Comparison of ENCODE assay signal across 8 mouse cellular contexts in genomic region chr17:32506729-32507245, GRCm38 (mm10). TPM values are rescaled to one million over a fixed set of nuclear protein-coding genes. Genes with fewer than 3 reads are reported as not detected.
DNase-seq lines count a peak whose midpoint lies in the region; ATAC-seq and TF ChIP-seq lines count a peak whose summit lies in the region.

No protein-coding gene starts in this region.

- 46% methylated on average over 9 of the region's 9 CpGs for WGBS in heart, embryonic 14.5 days
- 41% methylated on average over 9 of the region's 9 CpGs for WGBS in limb, embryonic 14.5 days
- WGBS in small intestine, adult 2 months: 57% methylated on average over 9 of the region's 9 CpGs

- H3K27me3 ChIP-seq in ES-Bruce4 (ENCODE audit: control insufficient read depth, insufficient read depth, low read length, poor library complexity, severe bottlenecking): no peaks in the 10 kb centered on the region
- H3K27me3 ChIP-seq in heart, embryonic 14.5 days (ENCODE audit: control insufficient read depth, insufficient read depth, low read length): no peaks in the 10 kb centered on the region
- no peaks in the 10 kb centered on the region for H3K27me3 ChIP-seq in limb, embryonic 14.5 days (ENCODE audit: control insufficient read depth, insufficient read depth, low read length)
- no peaks in the 10 kb centered on the region for H3K27me3 ChIP-seq in small intestine, adult 2 months (ENCODE audit: control insufficient read depth, insufficient read depth, low read length)

- DNase-seq in gastrocnemius, postnatal 10 days: peak; percentile 13
- DNase-seq in gastrocnemius, postnatal 14 days: no peak
- no peak for DNase-seq in limb, embryonic 14.5 days (ENCODE audit: low spot score)
- no peak for DNase-seq in T-cell, adult 2 months (ENCODE audit: low spot score)
- DNase-seq in cerebellum, adult 11-12 months: no peak

- peak overlapping the region; percentile 72 for H3K4me3 ChIP-seq in ES-Bruce4 (ENCODE audit: low read depth, low read length)
- peak overlapping the region; percentile 41 to 67 for H3K4me3 ChIP-seq in heart, embryonic 14.5 days (ENCODE audit: control insufficient read depth in 1 of 2, insufficient read depth in 1 of 2, low read depth in 1 of 2, low read length in 2 of 2)
- H3K4me3 ChIP-seq in limb, embryonic 14.5 days (replicated peaks; ENCODE audit: low read length): peak overlapping the region; percentile 52
- H3K4me3 ChIP-seq in small intestine, adult 2 months (ENCODE audit: low read depth, low read length): peak overlapping the region; percentile 67

- H3K9ac ChIP-seq in ES-Bruce4 (ENCODE audit: low read depth, poor library complexity, severe bottlenecking): peak overlapping the region; percentile 94
- peak overlapping the region; percentile 76 for H3K9ac ChIP-seq in heart, embryonic 14.5 days (ENCODE audit: low read length)
- H3K9ac ChIP-seq in limb, embryonic 14.5 days (ENCODE audit: low read depth, low read length, severe bottlenecking): peak overlapping the region; percentile 70

- TF ChIP-seq CTCF in ES-Bruce4 (IDR thresholded peaks at IDR 0.05; ENCODE audit: low read depth, low read length): no peak
- TF ChIP-seq CTCF in small intestine, adult 2 months (IDR thresholded peaks at IDR 0.05; ENCODE audit: extremely low read depth, insufficient read length, insufficient replicate concordance, low read depth, low read length): no peak

- H3K36me3 ChIP-seq in ES-Bruce4 (ENCODE audit: control insufficient read depth, insufficient read depth, low read length, poor library complexity, severe bottlenecking): 0 out of 2 replicates have a peak, but pooled peaks cover 2% of the 10 kb centered on the region
- H3K36me3 ChIP-seq in heart, embryonic 14.5 days (ENCODE audit: control insufficient read depth, insufficient read depth, low read length): peaks cover 5% of the 10 kb centered on the region; the same call in 1 of the 2 replicates
- peaks cover 7% of the 10 kb centered on the region for H3K36me3 ChIP-seq in limb, embryonic 14.5 days (ENCODE audit: control insufficient read depth, insufficient read depth, low read length)
- H3K36me3 ChIP-seq in small intestine, adult 2 months (ENCODE audit: control insufficient read depth, insufficient read depth, low read length): no peaks in the 10 kb centered on the region

- no peaks in the 10 kb centered on the region for H3K9me3 ChIP-seq in ES-Bruce4 (replicated peaks; ENCODE audit: control insufficient read depth, insufficient read depth, low read length, poor library complexity, severe bottlenecking)
- H3K9me3 ChIP-seq in heart, embryonic 14.5 days (ENCODE audit: control insufficient read depth, low read length): no peaks in the 10 kb centered on the region
- no peaks in the 10 kb centered on the region for H3K9me3 ChIP-seq in limb, embryonic 14.5 days (ENCODE audit: control insufficient read depth, low read length)

- H3K4me2 ChIP-seq in heart, embryonic 14.5 days (ENCODE audit: low read length): peak overlapping the region; percentile 70
- peak overlapping the region; percentile 78 for H3K4me2 ChIP-seq in limb, embryonic 14.5 days (replicated peaks; ENCODE audit: low read depth, low read length, severe bottlenecking)

- H3K4me1 ChIP-seq in ES-Bruce4 (ENCODE audit: control insufficient read depth, insufficient read depth, low read length): no peaks in the 10 kb centered on the region
- peaks cover 13 to 27% of the 10 kb centered on the region in 2 experiments for H3K4me1 ChIP-seq in heart, embryonic 14.5 days (ENCODE audit: control insufficient read depth in 2 of 2, insufficient read depth in 2 of 2, low read length in 2 of 2)
- peaks cover 9% of the 10 kb centered on the region; the same call in 1 of the 2 replicates for H3K4me1 ChIP-seq in limb, embryonic 14.5 days (ENCODE audit: control insufficient read depth, insufficient read depth, low read length)
- H3K4me1 ChIP-seq in small intestine, adult 2 months (ENCODE audit: control insufficient read depth, insufficient read depth, insufficient read length, low read length): no peaks in the 10 kb centered on the region; the same call in 1 of the 2 replicates

- peak; percentile 16; the same call in 1 of the 2 replicates for ATAC-seq in heart, embryonic 14.5 days (ENCODE audit: insufficient number of reproducible peaks, insufficient read depth, low FRiP score, low read depth)
- ATAC-seq in limb, embryonic 14.5 days (ENCODE audit: low FRiP score, low read depth): no peak

- peak overlapping the region; percentile 40 for H3K27ac ChIP-seq in ES-Bruce4 (ENCODE audit: insufficient read depth, low read length)
- H3K27ac ChIP-seq in heart, embryonic 14.5 days (replicated peaks in 1 of 2; ENCODE audit: control insufficient read depth in 1 of 2, insufficient read depth in 1 of 2, low read depth in 2 of 2, low read length in 2 of 2): peak overlapping the region; percentile 67 to 83
- H3K27ac ChIP-seq in limb, embryonic 14.5 days (replicated peaks; ENCODE audit: low read depth, low read length): peak overlapping the region; percentile 78
- H3K27ac ChIP-seq in small intestine, adult 2 months (ENCODE audit: insufficient read depth, low read depth, low read length): no peak overlapping the region

- intact Hi-C loops in gastrocnemius, postnatal 14 days (cut with DNase I; ENCODE audit: low total_unique reads): no loop called here

- no peak for TF ChIP-seq POLR2A in ES-Bruce4 (IDR thresholded peaks at IDR 0.05; ENCODE audit: insufficient read depth, low read length)
- TF ChIP-seq POLR2A in limb, embryonic 14.5 days (IDR thresholded peaks at IDR 0.05; ENCODE audit: borderline replicate concordance, extremely low read depth, insufficient read depth, insufficient read length): no peak
- no peak for TF ChIP-seq POLR2A in small intestine, adult 2 months (IDR thresholded peaks at IDR 0.05; ENCODE audit: low read depth, low read length)

- no peak for TF ChIP-seq EP300 in ES-Bruce4 (IDR thresholded peaks at IDR 0.05; ENCODE audit: insufficient read depth, low read depth, low read length)

RNA-seq across cellular contexts. Expression of gene Cyp4f17, which starts 0.9 kb away (rescaled TPM):
- total RNA-seq in gastrocnemius, postnatal 10 days (2021): 1 to 10 TPM; 1.7 to 2.3 TPM
- 1 to 10 TPM in 1 of 2 experiments, under 1 TPM in 1; 0.90 to 1.3 TPM for total RNA-seq in gastrocnemius, postnatal 14 days (2021)
- 10.4 and 11.5 TPM in 2 replicates for polyA plus RNA-seq in ES-Bruce4 (2011; ENCODE audit: insufficient read depth, insufficient read length, low read depth, missing spikeins)
- polyA plus RNA-seq in heart, embryonic 14.5 days (2014; fragmentation: Nextera tagmentation; extraction: Ambion mirVana): 8.3 and 8.6 TPM in 2 replicates
- 16.5 and 26.0 TPM in 2 replicates for polyA plus RNA-seq in limb, embryonic 14.5 days (2012; rRNA removed)
- polyA plus RNA-seq in limb, embryonic 14.5 days (2014; fragmentation: Nextera tagmentation; extraction: Ambion mirVana): 7.7 and 11.7 TPM in 2 replicates
- 2.3 and 2.5 TPM in 2 replicates for polyA plus RNA-seq in small intestine, adult 2 months (2012; rRNA removed)

RNA-seq across cellular contexts. Expression of gene Cyp4f16, which starts 29.6 kb away (rescaled TPM):
- total RNA-seq in gastrocnemius, postnatal 10 days (2021): 1 to 10 TPM; 4.5 to 5.9 TPM
- total RNA-seq in gastrocnemius, postnatal 14 days (2021): 1 to 10 TPM; 2.0 to 2.3 TPM
- polyA plus RNA-seq in ES-Bruce4 (2011; ENCODE audit: insufficient read depth, insufficient read length, low read depth, missing spikeins): 16.3 and 17.2 TPM in 2 replicates
- polyA plus RNA-seq in heart, embryonic 14.5 days (2014; fragmentation: Nextera tagmentation; extraction: Ambion mirVana): 13.8 and 15.2 TPM in 2 replicates
- polyA plus RNA-seq in limb, embryonic 14.5 days (2012; rRNA removed): 34.0 and 39.5 TPM in 2 replicates
- 16.7 and 18.6 TPM in 2 replicates for polyA plus RNA-seq in limb, embryonic 14.5 days (2014; fragmentation: Nextera tagmentation; extraction: Ambion mirVana)
- polyA plus RNA-seq in small intestine, adult 2 months (2012; rRNA removed): 69.4 and 140 TPM in 2 replicates

RNA-seq across cellular contexts. Expression of gene Cyp4f39, which starts 54.3 kb away (rescaled TPM):
- 1 to 10 TPM in 1 of 2 experiments, under 1 TPM in 1; 0.61 to 1.0 TPM for total RNA-seq in gastrocnemius, postnatal 10 days (2021)
- under 1 TPM in 1 of 2 experiments, not detected in 1; 0.82 TPM for total RNA-seq in gastrocnemius, postnatal 14 days (2021)
- polyA plus RNA-seq in ES-Bruce4 (2011; ENCODE audit: insufficient read depth, insufficient read length, low read depth, missing spikeins): 0.88 and 1.2 TPM in 2 replicates
- 0.42 and 0.74 TPM in 2 replicates for polyA plus RNA-seq in heart, embryonic 14.5 days (2014; fragmentation: Nextera tagmentation; extraction: Ambion mirVana)
- polyA plus RNA-seq in limb, embryonic 14.5 days (2012; rRNA removed): 5.3 and 5.5 TPM in 2 replicates
- polyA plus RNA-seq in limb, embryonic 14.5 days (2014; fragmentation: Nextera tagmentation; extraction: Ambion mirVana): 11.3 and 14.0 TPM in 2 replicates
- 0.65 and 1.0 TPM in 2 replicates for polyA plus RNA-seq in small intestine, adult 2 months (2012; rRNA removed)
